23 mouse cellular contexts compared by ENCODE assay signal in the genomic region with DNA sequence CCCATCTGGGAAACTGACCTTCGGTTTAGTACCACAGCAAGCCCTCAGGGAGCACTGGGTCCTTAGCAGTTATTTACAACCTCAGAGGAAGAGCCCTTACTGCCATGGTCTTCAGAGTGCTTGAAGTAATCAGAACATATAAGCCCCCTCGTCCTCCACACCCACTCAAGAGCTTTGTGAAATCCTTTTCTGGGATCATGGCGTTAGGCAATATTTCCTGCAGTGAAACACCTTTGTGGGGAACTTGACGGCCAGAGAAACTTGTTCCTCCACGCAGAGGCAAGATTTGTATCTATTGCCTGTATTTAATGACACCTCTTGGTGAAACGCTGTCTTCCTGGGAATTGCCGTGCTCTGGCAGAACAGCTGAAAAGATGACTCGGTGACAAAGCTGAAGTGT. TPM values are rescaled to one million over a fixed set of nuclear protein-coding genes. Genes with fewer than 3 reads are reported as not detected.
"Had no signal": no experiment of that assay in that cellular context is flagged by ENCODE, and none has a peak within 500 bp of the region (broad histone marks: within the 10 kb centered on the region; RNA-seq: fewer than 3 reads in every experiment).

No protein-coding gene starts in this region.

- H3K36me3 ChIP-seq: kidney, embryonic 15.5 days; lung, embryonic 15.5 days; midbrain, embryonic 10.5 days; midbrain, embryonic 13.5 days; neural tube, embryonic 13.5 days; stomach, embryonic 15.5 days had no signal

- DNase-seq: kidney, adult 8-10 months; kidney, postnatal 10 days; kidney, postnatal 36 days; lung, adult 18-20 months; lung, postnatal 10 days; lung, postnatal 36 days; retina, postnatal 1 day; right cerebral cortex, postnatal 25 days; spleen, adult 18-20 months; thymus, adult 18-20 months; thymus, postnatal 36 days had no signal

- H3K4me2 ChIP-seq: kidney, embryonic 15.5 days; lung, embryonic 15.5 days; midbrain, embryonic 13.5 days; neural tube, embryonic 13.5 days; stomach, embryonic 15.5 days had no signal

- ATAC-seq: midbrain, embryonic 13.5 days; midbrain, embryonic 16.5 days had no signal

- H3K27ac ChIP-seq: kidney, embryonic 15.5 days; liver, embryonic 14.5 days; lung, embryonic 15.5 days; midbrain, embryonic 10.5 days; midbrain, embryonic 13.5 days; neural tube, embryonic 13.5 days; stomach, embryonic 15.5 days had no signal

- H3K4me1 ChIP-seq: lung, embryonic 15.5 days; midbrain, embryonic 10.5 days; midbrain, embryonic 13.5 days; neural tube, embryonic 13.5 days; stomach, embryonic 15.5 days had no signal

- H3K4me3 ChIP-seq: kidney, embryonic 15.5 days; lung, embryonic 15.5 days; midbrain, embryonic 10.5 days; midbrain, embryonic 13.5 days; myocyte; neural tube, embryonic 13.5 days; stomach, embryonic 15.5 days had no signal

- H3K27me3 ChIP-seq: lung, embryonic 15.5 days; midbrain, embryonic 13.5 days; neural tube, embryonic 13.5 days; stomach, embryonic 15.5 days had no signal

- H3K9me3 ChIP-seq: kidney, embryonic 15.5 days; lung, embryonic 15.5 days; midbrain, embryonic 13.5 days; neural tube, embryonic 13.5 days; stomach, embryonic 15.5 days had no signal

- H3K9ac ChIP-seq: kidney, embryonic 15.5 days; liver, embryonic 14.5 days; lung, embryonic 15.5 days; midbrain, embryonic 13.5 days; neural tube, embryonic 13.5 days; stomach, embryonic 15.5 days had no signal

RNA-seq across cellular contexts. Expression of a gene that starts 9.9 kb away (rescaled TPM):
- polyA plus RNA-seq: limb, embryonic 11.5 days; limb, embryonic 14.5 days; lung, embryonic 15.5 days; midbrain, embryonic 10.5 days; midbrain, embryonic 13.5 days; midbrain, embryonic 16.5 days; myocyte; neural tube, embryonic 13.5 days; testis, adult 2 months had no signal
